Mouse (Mus musculus): ENCODE measurements around the gene Srcap.
"Not testable (repeated sequence)": the region's sequence is repeated elsewhere in the genome, so short reads cannot be mapped to it uniquely, and the experiment has no call there.

The Srcap gene

DNA sequence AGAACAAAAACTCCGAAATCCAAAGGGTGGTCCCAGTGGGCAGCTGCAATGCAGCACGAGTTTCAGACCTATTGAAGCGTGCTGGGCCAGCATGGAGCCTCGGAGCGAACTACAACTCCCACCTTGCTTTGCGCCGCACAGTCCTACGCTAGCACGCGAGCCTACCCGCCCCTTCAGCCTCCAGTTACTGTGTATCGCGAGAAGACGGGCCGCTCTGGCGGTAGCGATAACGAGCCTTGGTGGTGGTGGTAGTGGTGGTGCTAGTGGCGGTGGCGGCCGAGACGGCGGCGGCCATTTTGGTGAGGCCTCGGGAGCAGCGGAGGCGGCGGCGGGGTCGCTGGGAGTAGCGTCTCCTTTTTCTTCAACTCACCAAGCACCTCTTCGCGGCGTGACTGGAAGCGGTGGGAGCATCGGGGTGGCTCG is at the start of gene Srcap:
TSS of gene Srcap (plus strand) at position 176 of the 423 bp plus-strand sequence.
- in situ Hi-C loops (cut with MboI, MseI): no loop called here

DNA sequence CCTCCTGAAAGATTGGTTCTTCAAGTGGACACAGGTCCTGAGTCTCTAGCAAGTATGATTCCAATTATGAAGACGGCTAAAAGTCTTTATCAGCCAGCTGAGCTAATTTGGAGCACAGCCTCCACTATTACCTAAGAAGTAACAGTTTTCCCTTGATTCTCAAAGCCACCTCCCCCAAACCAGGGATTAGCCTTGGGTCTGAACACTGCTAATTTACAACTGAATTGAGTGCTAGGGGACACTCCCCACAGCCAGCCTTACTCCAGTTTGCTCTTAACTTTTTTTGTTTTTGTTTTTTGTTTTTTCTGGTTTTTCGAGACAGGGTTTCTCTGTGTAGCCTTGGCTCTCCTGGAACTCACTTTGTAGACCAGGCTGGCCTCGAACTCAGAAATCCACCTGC is 46.6 kb upstream of the Srcap start:
- in situ Hi-C loops (cut with MboI, MseI): no loop called here

DNA sequence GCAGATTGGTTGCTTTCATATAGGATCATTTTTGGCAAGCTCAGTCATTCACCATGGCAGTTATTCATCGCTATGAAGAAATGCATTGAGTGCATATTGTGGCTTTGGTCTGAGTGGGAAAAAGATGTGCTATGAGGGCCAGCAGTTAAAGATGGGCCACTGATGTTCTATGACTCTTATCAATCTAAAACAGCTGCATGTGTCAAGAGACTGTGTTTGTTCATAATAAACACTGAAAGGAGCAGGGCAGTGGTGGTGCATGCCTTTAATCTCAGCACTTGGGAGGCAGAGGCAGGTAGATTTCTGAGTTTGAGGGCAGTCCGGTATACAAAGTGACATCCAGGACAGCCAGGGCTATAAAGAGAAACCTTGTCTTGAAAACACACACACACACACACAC is 46.1 kb upstream of the Srcap start:
- in situ Hi-C loops (cut with MboI, MseI): not testable (repeated sequence)

DNA sequence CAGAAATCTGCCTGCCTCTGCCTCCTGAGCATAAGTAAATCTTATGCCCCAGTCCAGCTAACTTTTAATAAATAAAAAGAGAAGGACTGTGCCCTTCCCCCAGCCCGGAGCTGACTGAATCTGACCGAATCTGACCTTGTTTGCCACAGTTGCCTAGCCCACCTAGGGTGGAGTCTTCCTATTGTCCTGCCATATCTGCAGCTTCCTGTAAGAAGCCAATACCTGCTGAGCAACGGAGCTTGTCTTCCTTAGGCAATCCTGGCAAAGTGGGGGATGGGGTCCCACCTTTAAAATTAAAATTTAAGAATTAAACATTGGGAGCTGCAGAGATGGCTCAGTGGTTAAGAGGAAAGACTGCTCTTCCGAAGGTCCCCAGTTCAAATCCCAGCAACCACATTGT is 45.2 kb upstream of the Srcap start:
- in situ Hi-C loops (cut with MboI, MseI): no loop called here

DNA sequence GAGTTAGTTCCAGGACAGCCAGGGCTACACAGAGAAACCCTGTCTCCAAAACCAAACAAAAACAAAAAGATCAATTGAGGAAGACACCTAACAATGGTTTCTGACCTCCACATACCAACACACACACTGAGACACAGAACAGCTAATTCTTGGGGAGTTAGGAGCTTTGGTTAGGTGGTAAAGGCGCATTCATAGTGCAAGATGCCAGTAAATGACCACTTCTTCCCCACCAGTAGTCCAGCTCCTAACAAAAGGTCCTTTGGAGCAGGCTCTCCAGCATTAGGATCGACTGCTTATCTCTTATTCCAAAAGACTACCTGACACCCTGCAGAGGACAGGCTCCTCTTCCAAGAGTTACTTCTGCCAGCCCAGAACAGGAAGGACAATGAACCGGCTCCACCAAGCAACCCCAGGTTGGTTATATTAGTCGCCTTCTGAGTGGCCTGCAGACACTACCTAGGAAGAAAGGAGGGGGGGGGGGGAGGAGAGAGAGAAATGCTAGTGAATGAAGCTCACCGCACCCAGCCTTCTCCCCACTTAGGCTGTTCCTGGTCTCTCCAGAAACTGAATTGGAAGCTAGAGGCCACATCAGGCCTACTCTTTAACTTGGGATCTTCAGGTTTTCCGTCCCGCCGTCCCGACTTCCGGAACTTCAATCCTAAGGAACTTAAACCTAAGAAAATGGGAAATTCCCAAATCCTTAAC is 41.6 kb upstream of the Srcap start:
- in situ Hi-C loops (cut with MboI, MseI): no loop called here

DNA sequence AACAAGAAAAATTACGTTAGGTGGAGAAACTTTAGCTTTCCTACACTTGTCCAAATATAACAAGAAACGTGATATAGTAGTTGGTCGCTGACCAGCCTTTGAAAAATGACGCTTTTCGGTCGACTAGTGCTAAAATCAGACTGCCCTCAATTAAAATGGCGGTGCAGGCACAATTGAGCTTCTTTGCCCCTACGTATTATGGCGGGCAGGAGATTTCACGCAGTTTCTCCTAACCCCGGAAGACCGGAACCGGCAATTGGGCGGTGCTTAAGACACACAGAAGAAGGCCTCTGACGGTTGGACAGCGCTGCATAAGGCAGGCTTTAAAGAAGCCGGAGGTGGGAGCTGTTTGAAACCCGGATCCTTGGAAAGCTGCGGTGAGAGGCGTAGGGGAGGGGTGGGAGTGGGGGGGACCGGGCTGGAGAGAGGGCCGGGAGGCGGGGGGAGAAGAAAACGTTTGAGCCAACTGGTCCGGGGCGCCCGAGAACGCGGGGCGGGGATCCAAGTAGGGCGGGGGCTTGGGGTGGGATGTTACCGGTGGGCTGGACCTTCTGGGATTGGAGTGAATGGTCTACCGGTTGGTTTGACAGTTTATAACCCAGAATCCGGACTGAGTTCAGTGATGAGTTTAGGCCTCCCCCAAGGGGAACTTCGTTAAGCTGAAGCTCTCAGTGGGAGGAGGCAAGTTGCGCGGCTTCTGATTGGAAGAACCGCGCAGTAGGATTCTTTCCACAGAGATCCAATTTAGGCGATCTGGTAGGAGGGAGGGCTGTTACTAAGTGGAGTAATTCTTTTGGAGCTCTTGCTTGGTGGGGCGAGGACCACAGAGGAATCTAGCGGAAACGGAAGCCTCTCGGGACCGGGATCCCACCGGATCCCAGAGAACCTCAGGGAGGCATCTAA is 40.8 kb upstream of the Srcap start:
- in situ Hi-C loops (cut with MboI, MseI): no loop called here

DNA sequence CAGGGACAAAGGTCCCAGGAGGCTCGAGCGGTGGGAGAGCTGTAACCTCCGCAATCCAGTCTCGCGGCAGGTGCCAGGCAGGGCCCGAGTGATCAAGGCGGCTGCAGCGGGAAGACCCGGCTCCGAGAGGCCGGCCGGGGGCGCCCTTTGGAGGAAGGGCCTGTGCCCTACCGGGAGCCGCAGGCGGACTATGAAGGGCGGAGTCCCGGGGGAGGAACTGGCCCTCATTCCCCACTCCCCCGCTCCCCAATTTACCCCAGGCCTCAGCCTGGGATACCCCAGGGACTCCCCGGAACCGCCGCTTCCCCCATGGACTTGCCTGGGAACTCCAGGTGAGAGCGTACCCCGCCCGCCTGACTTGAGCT is 40.2 kb upstream of the Srcap start:
- in situ Hi-C loops (cut with MboI, MseI): no loop called here

DNA sequence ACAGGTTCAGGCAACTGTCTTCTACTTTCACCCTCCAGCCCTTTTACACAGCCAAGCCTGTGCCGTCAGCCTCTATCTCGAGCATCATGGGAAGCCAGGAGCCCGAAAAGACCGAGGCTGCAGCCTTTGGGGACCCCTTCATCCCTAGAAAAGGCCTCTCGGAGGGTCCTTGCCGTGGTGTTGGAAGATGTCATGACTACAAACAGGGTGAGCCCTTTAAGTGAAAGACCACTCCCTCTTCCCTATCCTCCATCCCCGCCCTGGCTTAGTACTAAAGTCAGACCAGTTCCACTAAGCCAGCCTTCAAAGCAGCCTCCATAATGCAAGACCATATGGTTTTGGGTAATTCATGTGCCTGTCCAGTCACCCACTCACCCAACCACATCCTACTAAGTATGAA is 39.7 kb upstream of the Srcap start:
- in situ Hi-C loops (cut with MboI, MseI): no loop called here

DNA sequence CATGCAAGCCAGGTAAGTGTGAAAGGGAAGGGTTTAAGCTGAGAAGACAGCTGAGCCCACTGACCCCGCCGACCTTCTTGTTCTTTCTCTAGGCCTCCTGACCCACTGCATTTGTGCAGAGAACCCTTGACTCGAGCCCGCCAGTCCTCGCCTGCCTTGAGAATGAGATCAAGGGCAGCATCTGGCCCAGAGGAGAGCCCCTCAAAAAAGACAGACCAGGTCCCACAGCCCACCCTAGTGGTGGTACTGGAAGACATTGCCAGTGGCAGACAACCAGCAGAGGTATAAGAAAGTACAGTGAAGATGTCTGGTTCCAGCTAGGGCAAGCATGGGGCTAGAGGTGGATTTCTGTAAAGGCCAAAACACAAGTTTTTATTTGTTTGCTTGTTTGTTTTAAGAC is 38.1 kb upstream of the Srcap start:
- in situ Hi-C loops (cut with MboI, MseI): no loop called here

DNA sequence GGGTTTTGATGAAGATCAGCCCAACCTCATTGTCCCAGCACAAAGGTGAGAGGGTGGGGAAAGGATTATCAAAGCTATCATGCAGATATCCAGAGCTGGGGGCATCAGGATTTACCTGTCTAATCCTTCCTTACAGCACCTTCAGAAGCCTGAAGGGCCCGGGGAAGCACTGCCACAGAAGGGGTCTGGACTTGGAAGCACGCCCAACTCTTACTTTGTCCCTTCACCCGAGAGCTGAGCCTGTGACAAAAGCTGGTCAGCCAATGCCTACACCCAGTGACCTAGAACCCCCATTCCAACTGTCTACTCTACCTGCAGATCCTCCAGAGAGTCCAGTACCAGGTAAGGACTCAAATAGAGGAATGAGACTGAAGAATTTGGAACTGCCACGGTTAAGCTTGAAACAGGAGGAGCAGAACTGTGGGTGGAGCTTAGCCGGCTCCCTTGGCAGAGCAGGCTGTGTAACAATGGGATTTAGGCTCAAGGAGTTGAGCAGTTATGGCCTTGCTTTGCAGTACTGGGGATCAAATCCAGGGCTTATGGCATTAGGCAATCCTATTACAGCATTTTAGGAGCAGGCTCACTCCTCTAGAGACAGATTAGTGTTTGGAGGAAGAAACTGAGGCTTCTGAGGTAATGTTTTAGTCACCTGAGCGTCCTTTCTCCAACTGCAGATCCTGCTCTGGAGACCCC is 37.3 kb upstream of the Srcap start:
- in situ Hi-C loops (cut with MboI, MseI): no loop called here

DNA sequence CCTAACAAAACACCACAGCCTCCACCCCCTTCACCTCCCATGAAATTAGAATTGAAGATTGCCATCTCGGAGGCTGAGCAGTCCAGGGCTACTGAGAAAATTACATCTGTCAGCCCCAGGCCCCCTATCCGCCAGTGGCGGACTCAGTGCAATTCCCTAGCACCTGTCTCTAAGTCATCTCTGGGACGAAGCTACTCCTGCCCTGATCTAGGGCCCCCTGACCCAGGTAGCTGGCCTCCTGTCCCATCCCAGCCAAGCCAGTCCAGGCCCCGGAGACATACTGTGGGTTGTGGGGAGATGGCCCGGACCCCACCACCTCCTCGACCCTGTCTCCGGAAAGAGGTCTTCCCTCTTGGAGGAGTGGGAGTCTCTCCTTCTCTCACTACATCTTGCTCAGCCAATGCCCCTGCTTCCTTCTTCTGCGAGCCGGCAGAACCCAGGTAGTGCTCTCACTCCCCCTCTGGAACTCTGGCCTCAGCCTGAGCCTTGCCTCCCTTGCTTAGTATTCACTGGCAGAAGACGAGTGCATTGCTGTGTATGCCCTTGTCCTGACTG is 36.5 kb upstream of the Srcap start:
- in situ Hi-C loops (cut with MboI, MseI): no loop called here

DNA sequence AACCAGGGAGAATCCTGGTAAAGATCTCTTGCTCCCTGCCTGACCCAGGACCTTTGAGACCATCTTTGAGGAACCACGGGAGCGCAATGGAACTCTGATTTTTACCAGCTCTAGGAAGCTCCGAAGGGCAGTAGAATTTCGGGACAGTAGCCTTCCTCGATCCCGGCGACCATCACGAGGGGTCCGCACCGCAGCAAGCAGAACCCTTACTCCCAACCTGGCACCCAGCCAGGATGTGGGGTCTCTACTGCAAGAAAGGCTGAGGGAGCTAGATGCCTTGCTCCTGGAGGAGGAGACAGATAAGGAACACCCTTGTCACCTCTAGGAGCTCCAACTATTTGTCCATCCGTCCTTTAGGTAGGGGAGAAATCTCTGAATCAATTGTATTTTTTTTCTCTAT is 35.4 kb upstream of the Srcap start:
- in situ Hi-C loops (cut with MboI, MseI): no loop called here

DNA sequence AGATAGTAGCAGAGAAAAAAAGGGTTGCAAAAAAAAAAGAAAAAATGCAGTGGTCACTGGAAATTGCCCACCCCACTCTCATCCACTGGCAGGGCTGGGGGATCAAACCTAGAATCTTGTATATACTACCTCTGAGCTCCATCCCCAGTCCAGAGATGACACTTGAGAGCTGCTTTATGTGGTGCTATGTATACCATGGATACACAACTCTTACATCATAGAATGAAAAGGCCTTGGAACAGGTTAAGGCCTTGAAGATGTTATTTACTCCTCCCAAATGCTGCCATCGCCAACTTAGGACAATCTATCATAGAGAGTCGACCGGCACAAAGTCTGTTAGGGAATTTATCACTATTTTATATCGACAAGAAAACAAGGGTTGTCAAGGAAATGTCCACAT is 34.9 kb upstream of the Srcap start:
- in situ Hi-C loops (cut with MboI, MseI): no loop called here

DNA sequence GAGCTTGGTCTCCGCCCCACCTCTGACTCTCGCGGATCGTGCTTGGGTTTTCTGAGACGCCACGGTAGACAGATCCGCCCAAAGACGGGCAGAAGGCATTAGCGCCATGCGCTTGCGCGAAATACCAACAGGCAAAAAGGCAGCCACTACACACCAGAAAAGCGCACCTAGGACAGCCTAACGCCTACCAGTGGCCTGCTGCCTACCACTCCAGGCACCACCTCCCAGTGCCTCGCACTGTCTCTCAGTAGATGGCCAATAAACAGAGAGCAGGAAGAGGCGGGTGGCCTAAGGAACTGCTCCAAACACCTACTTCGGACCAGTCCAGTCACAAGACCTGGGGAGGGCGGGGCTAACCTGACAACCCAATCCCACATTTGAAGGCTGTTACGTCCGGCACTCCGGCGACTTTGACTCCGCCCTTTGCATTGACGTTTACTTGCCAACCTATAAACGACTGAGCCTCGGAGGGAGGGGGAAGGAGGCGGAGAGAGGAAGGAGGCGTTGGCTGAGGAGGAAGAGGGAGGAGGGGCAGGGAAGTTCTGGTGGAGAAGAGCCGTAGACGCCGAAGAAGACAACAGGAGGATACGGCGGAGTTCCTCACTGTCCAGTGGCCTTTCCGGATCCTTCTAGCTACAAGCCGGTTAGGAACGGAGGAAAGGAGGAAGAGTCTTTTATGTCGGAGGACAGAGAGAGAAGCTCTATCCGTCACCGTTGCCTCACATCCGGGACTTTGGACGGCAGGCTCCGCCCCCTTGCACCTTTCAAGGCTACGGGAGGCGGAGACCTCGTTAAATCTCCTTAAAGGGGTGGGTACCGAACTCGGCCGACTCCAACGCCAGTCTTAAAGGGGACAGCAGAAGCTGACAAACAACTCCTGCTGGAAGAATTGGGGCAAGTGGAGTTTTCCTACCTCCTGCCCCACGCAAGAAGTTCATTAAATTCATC is 33.8 kb upstream of the Srcap start:
- in situ Hi-C loops (cut with MboI, MseI): no loop called here

DNA sequence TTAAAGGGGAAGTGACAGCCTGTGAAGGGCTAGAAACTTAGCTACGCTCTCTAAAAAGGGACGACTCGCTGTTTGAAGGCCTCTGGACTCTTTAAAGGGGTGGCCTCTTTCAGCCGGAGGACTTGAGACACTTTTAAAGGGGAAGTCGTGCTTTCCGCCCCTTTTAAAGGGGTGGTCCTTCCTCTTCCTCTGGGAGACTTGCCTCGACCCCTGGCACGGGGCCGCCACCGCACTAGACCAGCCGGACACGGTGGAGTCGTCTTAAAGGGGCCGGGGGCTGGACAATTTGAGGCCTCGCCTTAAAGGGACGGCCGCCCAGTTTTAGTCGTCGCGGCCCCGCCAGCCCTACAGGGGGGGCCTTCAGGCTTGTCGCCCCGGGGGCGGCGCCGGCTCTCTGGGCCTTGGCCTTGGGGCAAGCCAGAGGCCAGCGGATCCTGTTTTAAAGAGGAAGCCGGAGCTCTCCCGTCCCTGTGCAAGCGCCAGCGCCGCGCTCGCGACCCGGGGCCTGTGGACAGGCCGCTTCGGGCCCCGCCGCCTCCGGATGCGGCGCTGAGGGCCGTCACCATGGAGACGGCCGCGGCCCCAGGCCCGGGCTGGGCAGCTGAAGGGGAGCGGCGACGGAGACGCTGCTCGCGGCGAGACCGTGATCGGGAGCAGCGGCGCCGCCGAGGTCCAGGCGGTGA is 33.0 kb upstream of the Srcap start, which contains the start of gene Fbrs:
TSS of gene Fbrs (plus strand) at position 565 of the 683 bp plus-strand sequence.
- in situ Hi-C loops (cut with MboI, MseI): no loop called here

DNA sequence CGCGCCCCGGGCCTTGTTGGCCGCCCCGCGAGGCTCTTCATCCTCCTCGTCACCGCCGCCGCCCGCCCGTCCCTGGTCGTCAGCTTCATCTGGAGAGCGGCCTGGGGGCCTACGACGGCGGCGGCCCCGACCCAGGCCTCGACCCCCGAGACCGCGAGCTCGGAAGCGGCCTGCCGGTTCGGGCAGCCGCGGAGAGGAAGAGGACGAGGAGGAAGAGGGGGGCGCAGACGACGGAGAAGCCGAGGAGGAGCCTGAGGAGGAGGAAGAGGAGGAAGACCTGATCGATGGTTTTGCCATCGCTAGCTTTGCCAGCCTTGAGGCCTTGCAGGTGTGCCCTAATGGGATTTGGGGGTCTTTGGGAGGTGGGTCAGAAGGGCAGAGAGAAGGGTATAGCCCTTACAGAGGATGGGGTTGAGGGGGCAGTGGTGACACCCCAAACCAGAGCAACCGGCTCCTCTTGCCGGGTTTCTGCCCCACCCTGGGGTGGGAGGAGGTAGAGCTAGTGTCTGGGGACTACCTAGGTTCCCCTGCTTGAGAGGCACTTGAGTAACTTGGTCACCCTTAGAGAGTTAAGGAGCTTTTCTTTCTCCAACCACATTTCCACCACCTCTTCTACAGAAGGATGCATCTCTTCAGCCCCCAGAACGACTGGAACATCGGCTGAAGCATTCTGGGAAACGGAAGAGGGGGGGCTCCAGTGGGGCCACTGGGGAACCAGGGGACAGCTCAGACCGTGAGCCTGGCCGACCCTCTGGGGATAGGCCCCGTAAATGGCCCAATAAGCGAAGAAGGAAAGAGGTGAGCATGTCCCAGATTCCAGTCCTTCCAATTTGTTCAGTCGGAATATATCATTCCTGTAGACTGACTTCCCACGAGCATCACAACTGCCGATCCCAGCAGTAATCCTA is 32.2 kb upstream of the Srcap start:
- in situ Hi-C loops (cut with MboI, MseI): no loop called here

DNA sequence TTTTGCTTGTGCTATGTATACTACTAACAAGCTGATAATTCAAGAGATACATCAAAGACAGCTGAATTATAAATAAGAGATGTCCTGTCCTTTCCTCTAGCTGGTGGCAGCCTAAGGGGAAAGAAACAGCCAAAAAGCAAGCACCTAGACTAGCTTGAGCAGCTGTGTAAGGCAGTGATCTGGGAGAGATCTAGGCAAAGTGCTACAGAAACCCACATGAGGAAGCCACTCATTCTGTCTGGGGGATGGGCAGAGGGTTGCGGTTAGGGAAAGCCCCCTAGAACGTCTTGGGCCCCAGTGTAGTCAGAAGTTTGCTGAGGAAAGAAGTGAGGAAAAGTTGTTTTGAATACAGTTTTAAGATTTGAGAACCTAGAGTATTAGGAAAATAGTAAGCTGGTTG is 31.5 kb upstream of the Srcap start:
- in situ Hi-C loops (cut with MboI, MseI): no loop called here

DNA sequence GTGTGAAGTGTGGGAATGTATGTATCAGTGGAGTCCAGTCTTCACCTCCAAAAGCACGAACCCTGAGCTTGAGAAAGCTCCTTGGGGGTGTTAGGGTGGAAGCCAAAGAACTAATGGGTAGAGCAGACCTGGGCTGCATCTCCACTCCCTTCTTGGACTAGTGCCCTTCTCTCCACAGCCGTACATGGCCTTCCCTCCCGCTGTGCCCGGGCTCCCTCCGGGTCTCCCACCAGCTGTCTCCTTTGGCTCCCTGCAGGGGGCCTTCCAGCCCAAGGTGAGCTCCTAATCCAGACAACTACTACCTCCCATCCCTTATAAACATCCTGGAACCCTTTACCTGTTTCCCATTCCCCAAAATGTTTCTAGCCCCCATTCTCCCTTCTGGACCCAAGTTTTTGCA is 26.4 kb upstream of the Srcap start:
- in situ Hi-C loops (cut with MboI, MseI): no loop called here

DNA sequence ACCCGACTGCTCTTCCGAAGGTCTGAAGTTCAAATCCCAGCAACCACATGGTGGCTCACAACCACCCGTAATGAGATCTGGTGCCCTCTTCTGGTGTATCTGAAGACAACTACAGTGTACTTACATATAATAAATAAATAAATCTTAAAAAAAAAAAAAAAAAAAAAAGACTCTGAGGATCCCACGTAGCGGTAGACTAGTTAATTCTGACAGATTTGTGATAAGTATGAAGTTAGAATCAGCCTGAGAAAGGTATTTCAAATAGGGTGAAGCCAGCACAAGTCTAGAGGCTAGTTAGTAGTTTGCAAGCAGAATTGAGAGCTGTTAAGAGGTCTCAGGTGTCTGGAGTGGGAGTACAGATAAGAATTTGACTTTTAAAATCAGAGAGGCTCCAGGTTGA is 23.4 kb upstream of the Srcap start:
- in situ Hi-C loops (cut with MboI, MseI): not testable (repeated sequence)

Measured in T-helper 2 cell (primary cell).